Mouse (Mus musculus) embryonic facial prominence, embryonic 14.5 days (tissue): ENCODE measurements around the gene Ppp1r2. TPM values are rescaled to one million over a fixed set of nuclear protein-coding genes. Genes with fewer than 3 reads are reported as not detected.

Experiments
- ATAC-seq: fragments of 200-750 bp; cut with Nextera tagmentation; 2 replicates; pipeline ENCODE4 v1.8.0; 2017; ENCODE audit warnings: low read depth, moderate number of reproducible peaks, moderate TSS enrichment
- DNase-seq: peaks from one replicate; pipeline ENCODE4 v3.0.0-alpha.2; 2015; ENCODE audit warnings: low spot score
- H3K27ac ChIP-seq: fragments of 300-500 bp; sonication (generic); replicated peaks from 2 replicates; pipeline ENCODE4 v1.5.1; 2014; ENCODE audit warnings: low read depth, mild to moderate bottlenecking, low read length, moderate library complexity
- H3K27me3 ChIP-seq: fragments of 300-500 bp; sonication (generic); replicated peaks from 2 replicates; pipeline ENCODE4 v1.6.1; 2014; ENCODE audit warnings: low read length; ENCODE audit not compliant: control insufficient read depth, insufficient read depth
- H3K36me3 ChIP-seq: fragments of 300-500 bp; sonication (generic); 2 replicates; pipeline ENCODE4 v1.6.1; 2014; ENCODE audit warnings: low read length, mixed read lengths; ENCODE audit not compliant: control insufficient read depth, insufficient read depth
- H3K4me1 ChIP-seq: fragments of 300-500 bp; sonication (generic); 2 replicates; pipeline ENCODE4 v1.6.1; 2014; ENCODE audit warnings: antibody characterized with exemption, low read length; ENCODE audit not compliant: control insufficient read depth, insufficient read depth
- H3K4me2 ChIP-seq: fragments of 300-500 bp; sonication (generic); 2 replicates; pipeline ENCODE4 v1.6.1; 2014; ENCODE audit warnings: low read depth, mild to moderate bottlenecking, low read length, moderate library complexity, mixed read lengths
- H3K4me3 ChIP-seq: fragments of 300-500 bp; sonication (generic); 2 replicates; pipeline ENCODE4 v1.5.1; 2014; ENCODE audit warnings: low read depth, mild to moderate bottlenecking, low read length
- H3K9ac ChIP-seq: fragments of 300-500 bp; sonication (generic); 2 replicates; pipeline ENCODE4 v1.6.1; 2014; ENCODE audit warnings: low read depth, mild to moderate bottlenecking, low read length, moderate library complexity, mixed read lengths
- H3K9me3 ChIP-seq: fragments of 300-500 bp; sonication (generic); 2 replicates; pipeline ENCODE4 v1.6.1; 2016; ENCODE audit warnings: low read length; ENCODE audit not compliant: control insufficient read depth
- WGBS: fragments of 180-500 bp; shearing (Covaris S2); extraction: QIAGEN DNeasy Blood & Tissue Kit; methylation state at CpG from one replicate; pipeline ENCODE4 v1.1.7; 2014; 5-methylcytosine and 5-hydroxymethylcytosine counted together
- polyA plus RNA-seq: library from polyadenylated mRNA; unstranded; fragments of >200 nt; fragmentation: Nextera tagmentation; extraction: Ambion mirVana; gene quantifications from 2 replicates; pipeline ENCODE4 v1.2.1, GENCODE M21; 2014

Gene Ppp1r2
- polyA plus RNA-seq, 1 experiment from 2014 or later: 106 TPM

DNA sequence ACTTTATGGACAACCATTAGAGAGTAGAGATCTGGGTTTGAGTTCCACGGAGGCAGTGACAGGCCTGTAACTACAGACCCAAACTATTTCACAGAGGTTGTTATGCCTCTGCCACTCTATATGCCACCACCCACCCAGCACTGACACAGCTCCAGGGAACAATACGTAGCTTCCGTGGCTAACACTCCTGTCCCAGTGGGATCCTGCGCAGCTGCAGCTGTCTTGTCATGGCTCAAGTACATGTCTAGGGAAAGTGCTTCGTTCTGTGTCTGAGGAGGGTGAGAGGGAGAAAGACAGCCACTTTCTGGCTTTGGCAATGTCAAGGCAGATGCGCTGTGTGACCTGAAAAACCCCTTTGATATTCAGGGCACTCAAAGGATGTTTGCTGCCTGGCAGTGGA, 61.6 kb downstream of the Ppp1r2 start:
- Histone ChIP-seq H3K4me2 (no peak overlapping the region), H3K9ac (no peak overlapping the region), H3K9me3 (peaks cover 7% of the 10 kb centered on the region; the same call in 1 of the 2 replicates), H3K27ac (no peak overlapping the region), H3K36me3 (no peaks in the 10 kb centered on the region), H3K27me3 (no peaks in the 10 kb centered on the region), H3K4me3 (no peak overlapping the region), H3K4me1 (no peaks in the 10 kb centered on the region)
- ATAC-seq (no peak), DNase-seq (no peak)
- 82% methylated on average over 6 of the region's 6 CpGs for WGBS

- no peak for ATAC-seq
- Histone ChIP-seq H3K4me1 (no peaks in the 10 kb centered on the region), H3K9ac (no peak overlapping the region), H3K4me3 (no peak overlapping the region), H3K9me3 (peaks cover 7% of the 10 kb centered on the region; the same call in 1 of the 2 replicates), H3K4me2 (no peak overlapping the region), H3K27me3 (no peaks in the 10 kb centered on the region), H3K36me3 (no peaks in the 10 kb centered on the region), H3K27ac (no peak overlapping the region)
- 71% methylated on average over 9 of the region's 9 CpGs for WGBS
- no peak for DNase-seq
Observed at GRCm38 (mm10) chr16:31211503-31211902, 63.6 kb downstream of the Ppp1r2 start.

DNA sequence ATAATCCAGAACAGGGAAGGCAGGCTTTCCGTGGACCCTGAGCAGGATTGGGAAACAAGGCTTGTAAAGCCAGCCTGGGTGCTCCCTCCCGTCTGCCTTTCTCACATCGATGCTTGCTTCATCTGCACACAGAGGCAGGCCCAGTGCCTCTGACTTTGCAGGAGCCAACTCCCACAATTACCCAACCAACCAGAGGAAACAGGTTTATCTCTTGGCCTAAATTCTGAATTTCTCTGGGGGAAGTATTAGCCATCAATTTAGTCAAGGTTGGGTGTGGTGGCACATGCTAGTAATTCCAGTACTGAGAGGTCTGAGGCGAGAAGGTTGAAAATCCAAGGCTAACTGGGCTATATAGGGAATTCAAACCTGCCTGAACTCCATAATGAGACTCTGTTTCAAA, 64.6 kb downstream of the Ppp1r2 start:
- DNase-seq (no peak), ATAC-seq (no peak)
- WGBS: 69% methylated on average over 4 of the region's 4 CpGs
- Histone ChIP-seq H3K27me3 (no peaks in the 10 kb centered on the region), H3K4me1 (no peaks in the 10 kb centered on the region), H3K9ac (no peak overlapping the region), H3K36me3 (no peaks in the 10 kb centered on the region), H3K4me2 (no peak overlapping the region), H3K27ac (no peak overlapping the region), H3K4me3 (no peak overlapping the region), H3K9me3 (peaks cover 4% of the 10 kb centered on the region; the same call in 1 of the 2 replicates)

GRCm38 (mm10) chr16:31209911-31210310, 65.2 kb downstream of the Ppp1r2 start:
- ATAC-seq (no peak), DNase-seq (no peak)
- Histone ChIP-seq H3K4me3 (no peak overlapping the region), H3K4me1 (no peaks in the 10 kb centered on the region), H3K9me3 (no peaks in the 10 kb centered on the region), H3K27ac (no peak overlapping the region), H3K27me3 (no peaks in the 10 kb centered on the region), H3K36me3 (no peaks in the 10 kb centered on the region), H3K4me2 (no peak overlapping the region), H3K9ac (no peak overlapping the region)
- WGBS: 72% methylated on average over 5 of the region's 5 CpGs

DNA sequence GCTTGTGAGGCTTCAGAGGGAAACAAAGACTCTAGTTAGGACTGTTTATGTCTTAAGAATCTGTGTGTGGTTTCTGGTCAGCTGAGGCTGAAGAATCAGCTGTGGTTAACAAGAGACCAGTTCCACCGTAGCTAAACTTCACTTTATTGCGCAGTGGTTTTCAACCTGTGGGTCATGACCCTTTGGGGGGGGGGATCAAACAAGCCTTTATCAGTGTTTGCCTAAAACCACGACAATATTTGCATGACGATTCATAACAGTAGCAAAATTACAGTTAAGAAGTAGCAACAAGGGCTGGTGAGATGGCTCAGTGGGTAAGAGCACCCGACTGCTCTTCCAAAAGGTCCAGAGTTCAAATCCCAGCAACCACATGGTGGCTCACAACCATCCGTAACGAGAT, 69.4 kb downstream of the Ppp1r2 start:
- 84% methylated on average over 5 of the region's 7 CpGs for WGBS
- DNase-seq: no peak

DNA sequence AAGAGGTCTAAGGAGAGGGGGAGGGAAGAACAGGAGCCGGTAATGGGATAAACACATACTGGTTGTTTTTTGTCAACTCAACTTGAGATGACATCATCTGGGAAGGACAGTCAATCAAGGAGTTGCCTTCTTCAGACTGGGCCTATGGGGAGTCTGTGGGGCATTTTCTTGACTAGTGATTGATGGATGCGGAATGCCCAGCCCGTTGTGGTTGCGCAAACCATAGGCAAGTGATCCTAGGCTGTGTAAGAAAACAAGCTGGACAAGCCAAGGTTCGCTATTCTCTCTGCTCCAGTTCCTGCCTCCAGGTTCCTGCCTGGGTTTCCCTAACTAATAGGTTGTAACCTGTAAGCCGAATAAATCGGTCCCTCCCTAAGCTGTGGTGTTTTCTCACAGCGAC, 69.9 kb downstream of the Ppp1r2 start:
- H3K4me2 ChIP-seq: no peak overlapping the region
- peaks cover 4% of the 10 kb centered on the region; the same call in 1 of the 2 replicates for H3K4me1 ChIP-seq
- WGBS: 86% methylated on average over 8 of the region's 8 CpGs
- H3K27ac ChIP-seq: no peak overlapping the region
- no peaks in the 10 kb centered on the region for H3K36me3 ChIP-seq
- H3K9ac ChIP-seq: no peak overlapping the region
- H3K9me3 ChIP-seq: no peaks in the 10 kb centered on the region
- DNase-seq (no peak), ATAC-seq (no peak)
- H3K27me3 ChIP-seq: no peaks in the 10 kb centered on the region
- no peak overlapping the region for H3K4me3 ChIP-seq

More for the DNA sequence above, 69.4 kb downstream of the Ppp1r2 start:
- no peak for ATAC-seq
- H3K27ac ChIP-seq: no peak overlapping the region
- H3K4me3 ChIP-seq: no peak overlapping the region
- no peaks in the 10 kb centered on the region for H3K36me3 ChIP-seq
- H3K27me3 ChIP-seq: no peaks in the 10 kb centered on the region
- H3K4me1 ChIP-seq: peaks cover 4% of the 10 kb centered on the region; the same call in 1 of the 2 replicates
- H3K4me2 ChIP-seq: no peak overlapping the region
- H3K9ac ChIP-seq: no peak overlapping the region
- H3K9me3 ChIP-seq: no peaks in the 10 kb centered on the region

DNA sequence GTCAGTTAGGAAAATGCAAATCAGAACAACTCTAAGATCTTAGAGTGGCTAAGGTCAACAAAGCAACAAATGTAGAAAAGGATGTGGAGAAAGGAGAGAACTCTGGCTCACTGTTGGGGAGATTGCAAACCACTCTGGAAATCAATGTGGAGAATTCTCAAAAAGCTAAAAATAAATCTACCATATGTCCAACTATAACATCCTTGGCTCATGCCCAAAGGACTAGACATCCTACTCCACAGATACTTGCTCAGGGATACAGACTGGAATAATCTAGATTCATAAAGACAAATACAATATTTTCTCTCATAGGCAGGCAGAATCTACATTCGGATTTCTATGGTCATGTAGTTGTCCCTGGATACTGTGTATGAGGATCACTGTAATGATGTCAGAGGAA, 70.9 kb downstream of the Ppp1r2 start:
- no peak overlapping the region for H3K4me2 ChIP-seq
- WGBS: 65% methylated on average over 1 of the region's 1 CpGs
- H3K4me1 ChIP-seq: peaks cover 8% of the 10 kb centered on the region; the same call in 1 of the 2 replicates
- H3K27me3 ChIP-seq: no peaks in the 10 kb centered on the region
- DNase-seq: no peak
- ATAC-seq: no peak
- no peak overlapping the region for H3K4me3 ChIP-seq
- H3K36me3 ChIP-seq: no peaks in the 10 kb centered on the region
- no peak overlapping the region for H3K9ac ChIP-seq
- H3K9me3 ChIP-seq: no peaks in the 10 kb centered on the region
- no peak overlapping the region for H3K27ac ChIP-seq

DNA sequence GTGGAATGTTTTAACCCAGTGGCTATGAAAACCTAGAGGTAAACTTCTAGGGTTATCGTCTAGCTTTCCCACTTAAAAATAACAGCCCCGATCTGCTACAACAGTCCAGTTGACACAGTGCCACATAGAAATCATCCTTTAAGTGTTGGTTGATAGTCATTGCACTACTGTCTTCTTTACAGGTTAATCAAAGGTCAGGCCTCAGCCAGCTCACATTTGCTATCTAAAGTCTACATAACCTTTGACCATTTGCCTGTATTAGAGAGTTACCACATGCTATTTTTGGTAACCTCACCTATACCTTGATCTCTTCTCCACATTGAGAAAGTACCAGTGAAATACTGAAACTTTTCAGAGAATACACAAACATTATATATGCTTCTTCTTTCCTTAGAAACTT, 73.4 kb downstream of the Ppp1r2 start:
- ATAC-seq: no peak
- Histone ChIP-seq H3K27ac (peak overlapping the region; percentile 63), H3K4me3 (peak overlapping the region; percentile 94)

More for the DNA sequence above, 73.4 kb downstream of the Ppp1r2 start:
- DNase-seq: no peak
- Histone ChIP-seq H3K9me3 (no peaks in the 10 kb centered on the region), H3K4me1 (peaks cover 13% of the 10 kb centered on the region; the same call in 1 of the 2 replicates), H3K27me3 (no peaks in the 10 kb centered on the region), H3K9ac (no peak overlapping the region), H3K36me3 (no peaks in the 10 kb centered on the region), H3K4me2 (peak overlapping the region; percentile 83)
- WGBS: 84% methylated on average over 2 of the region's 2 CpGs
